Mouse (Mus musculus): Measurements from ENCODE around the gene C130073F10Rik. TPM values are rescaled to one million over a fixed set of nuclear protein-coding genes. Genes with fewer than 3 reads are reported as not detected.
"Not testable (repeated sequence)": the region's sequence is repeated elsewhere in the genome, so short reads cannot be mapped to it uniquely, and the experiment has no call there.

C130073F10Rik gene
- not detected in 2 replicates for total RNA-seq (2012; rRNA removed)
- total RNA-seq (2014; rRNA removed), result not detected in 2 replicates
- polyA plus RNA-seq (2012; ENCODE audit: insufficient read length, low read depth), result not detected in 2 replicates

GRCm38 (mm10) chr4:101893656-101894420 is at the start of gene C130073F10Rik:
C130073F10Rik (minus strand) TSS chr4:101893789.
- DNase-seq (ENCODE audit: extremely low read depth), result no peak
- TF ChIP-seq USF1 (IDR thresholded peaks at IDR 0.05; ENCODE audit: low read depth, low read length) (no peak), BHLHE40 (IDR thresholded peaks at IDR 0.05; ENCODE audit: low read depth, low read length) (no peak), ZC3H11A (IDR thresholded peaks at IDR 0.05; ENCODE audit: low read depth, low read length) (no peak), MYC (IDR thresholded peaks at IDR 0.05; ENCODE audit: low read depth, low read length) (no peak), RCOR1 (conservative IDR thresholded peaks at IDR 0.05; ENCODE audit: low read depth, low read length) (no peak)
- Histone ChIP-seq H3K4me2 (ENCODE audit: insufficient read depth, low read depth, poor library complexity, severe bottlenecking) (no peak within 1 kb of the TSS), H3K4me3 (replicated peaks in 1 of 3; ENCODE audit: low read depth in 2 of 3, low read length in 2 of 3, poor library complexity in 1 of 3) (no peak within 1 kb of the TSS), H3K9me3 (replicated peaks; ENCODE audit: low read length) (no peaks in the 10 kb centered on the region), H3K27me3 (replicated peaks) (peaks cover 5% of the 10 kb centered on the region), H3K36me3 (replicated peaks in 1 of 2; ENCODE audit: control insufficient read depth in 1 of 2, insufficient read depth in 1 of 2, low read length in 1 of 2) (no peaks in the 10 kb centered on the region), H3K79me2 (replicated peaks; ENCODE audit: control insufficient read depth, extremely low read depth, insufficient read depth, poor library complexity, severe bottlenecking) (no peaks in the 10 kb centered on the region), H3K4me1 (ENCODE audit: control insufficient read depth in 1 of 2, insufficient read depth in 2 of 2) (no peaks in the 10 kb centered on the region), H3K9ac (ENCODE audit: insufficient read depth, low read depth) (no peak within 1 kb of the TSS), H3K27ac (ENCODE audit: insufficient read depth, low read depth) (no peak within 1 kb of the TSS)
- in situ Hi-C loops (cut with MboI; ENCODE audit: low pct_ligation_motif_present, low pct_unique_long_range_greater_than_20kb, low sequenced_read_pairs) (no loop called here), dilution Hi-C loops (cut with MboI; ENCODE audit: extremely low pct_ligation_motif_present, extremely low pct_unique_long_range_greater_than_20kb, low sequenced_read_pairs) (no loop called here)

- H3K27ac ChIP-seq (ENCODE audit: insufficient read depth, low read depth); H3K4me2 ChIP-seq (ENCODE audit: insufficient read depth, low read depth, poor library complexity, severe bottlenecking); H3K36me3 ChIP-seq (replicated peaks in 1 of 2; ENCODE audit: control insufficient read depth in 1 of 2, insufficient read depth in 1 of 2, low read length in 1 of 2); H3K27me3 ChIP-seq (replicated peaks); H3K9me3 ChIP-seq (replicated peaks; ENCODE audit: low read length); H3K4me1 ChIP-seq (ENCODE audit: control insufficient read depth in 1 of 2, insufficient read depth in 2 of 2); DNase-seq (ENCODE audit: extremely low read depth); H3K4me3 ChIP-seq (replicated peaks in 1 of 3; ENCODE audit: low read depth in 2 of 3, low read length in 2 of 3, poor library complexity in 1 of 3); H3K79me2 ChIP-seq (replicated peaks; ENCODE audit: control insufficient read depth, extremely low read depth, insufficient read depth, poor library complexity, severe bottlenecking); in situ Hi-C loops (cut with MboI; ENCODE audit: low pct_ligation_motif_present, low pct_unique_long_range_greater_than_20kb, low sequenced_read_pairs); dilution Hi-C loops (cut with MboI; ENCODE audit: extremely low pct_ligation_motif_present, extremely low pct_unique_long_range_greater_than_20kb, low sequenced_read_pairs); H3K9ac ChIP-seq (ENCODE audit: insufficient read depth, low read depth): not testable (repeated sequence)
Measured at GRCm38 (mm10) chr4:101940107-101940506, 46.5 kb upstream of the C130073F10Rik start, which contains the start of gene Gm12794. Gm12794 (plus strand) TSS chr4:101940407.

- DNase-seq (ENCODE audit: extremely low read depth); H3K36me3 ChIP-seq (replicated peaks in 1 of 2; ENCODE audit: control insufficient read depth in 1 of 2, insufficient read depth in 1 of 2, low read length in 1 of 2); H3K27me3 ChIP-seq (replicated peaks); H3K27ac ChIP-seq (ENCODE audit: insufficient read depth, low read depth); H3K9ac ChIP-seq (ENCODE audit: insufficient read depth, low read depth); H3K4me1 ChIP-seq (ENCODE audit: control insufficient read depth in 1 of 2, insufficient read depth in 2 of 2); in situ Hi-C loops (cut with MboI; ENCODE audit: low pct_ligation_motif_present, low pct_unique_long_range_greater_than_20kb, low sequenced_read_pairs); H3K9me3 ChIP-seq (replicated peaks; ENCODE audit: low read length); H3K79me2 ChIP-seq (replicated peaks; ENCODE audit: control insufficient read depth, extremely low read depth, insufficient read depth, poor library complexity, severe bottlenecking); H3K4me2 ChIP-seq (ENCODE audit: insufficient read depth, low read depth, poor library complexity, severe bottlenecking); dilution Hi-C loops (cut with MboI; ENCODE audit: extremely low pct_ligation_motif_present, extremely low pct_unique_long_range_greater_than_20kb, low sequenced_read_pairs); H3K4me3 ChIP-seq (replicated peaks in 1 of 3; ENCODE audit: low read depth in 2 of 3, low read length in 2 of 3, poor library complexity in 1 of 3): not testable (repeated sequence)
Measured at GRCm38 (mm10) chr4:101908821-101909220, 15.2 kb upstream of the C130073F10Rik start, which contains the start of gene Gm12800. Gm12800 (plus strand) TSS chr4:101909121.
